Mouse (Mus musculus): ENCODE measurements around the gene Clk3.

DNA sequence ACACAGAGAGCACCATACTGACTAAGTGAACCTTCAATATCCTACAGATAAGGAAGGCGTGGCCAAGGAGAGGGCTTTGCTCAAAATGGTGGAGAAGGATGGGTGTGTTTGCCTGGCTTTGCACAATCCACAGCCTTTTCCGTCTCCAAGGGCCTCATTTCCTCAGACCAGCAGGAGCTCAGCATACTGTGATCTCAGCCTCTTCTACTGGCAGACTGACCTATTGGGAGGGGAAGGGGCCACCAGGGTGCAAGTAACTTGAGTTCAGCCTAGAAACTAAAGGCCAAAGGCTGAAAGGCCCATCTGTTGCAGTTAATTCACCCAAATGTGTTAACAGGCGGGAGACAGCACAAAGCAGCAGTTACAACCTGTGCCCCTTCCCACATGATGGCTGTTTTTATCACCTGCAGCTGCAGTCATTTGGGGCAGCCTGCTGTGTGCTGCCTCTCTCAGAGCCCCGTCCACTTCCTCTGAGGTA, 41.6 kb upstream of the Clk3 start:
- TF ChIP-seq POLR2A (IDR thresholded peaks at IDR 0.05; ENCODE audit: insufficient read depth, low read depth, low read length) (no peak), EP300 (IDR thresholded peaks at IDR 0.05; ENCODE audit: insufficient read depth, low read depth, low read length) (no peak), CTCF (IDR thresholded peaks at IDR 0.05) (no peak)
